Mouse (Mus musculus) gastrocnemius, postnatal 25 days (tissue): Measurements from ENCODE around the gene Hmg20a. TPM values are rescaled to one million over a fixed set of nuclear protein-coding genes. Genes with fewer than 3 reads are reported as not detected.

Experiments used
- DNase-seq: peaks from one replicate; pipeline ENCODE4 v3.0.0; 2022
- total RNA-seq, 2 experiments: library from RNA; stranded (reverse); gene quantifications; 1 replicate in 1 of 2; 2 replicates in 1 of 2; pipeline ENCODE4 v1.2.3; 2021

Gene Hmg20a
- total RNA-seq, 2 experiments from 2014 or later, result 13.0 to 13.7 TPM

DNA sequence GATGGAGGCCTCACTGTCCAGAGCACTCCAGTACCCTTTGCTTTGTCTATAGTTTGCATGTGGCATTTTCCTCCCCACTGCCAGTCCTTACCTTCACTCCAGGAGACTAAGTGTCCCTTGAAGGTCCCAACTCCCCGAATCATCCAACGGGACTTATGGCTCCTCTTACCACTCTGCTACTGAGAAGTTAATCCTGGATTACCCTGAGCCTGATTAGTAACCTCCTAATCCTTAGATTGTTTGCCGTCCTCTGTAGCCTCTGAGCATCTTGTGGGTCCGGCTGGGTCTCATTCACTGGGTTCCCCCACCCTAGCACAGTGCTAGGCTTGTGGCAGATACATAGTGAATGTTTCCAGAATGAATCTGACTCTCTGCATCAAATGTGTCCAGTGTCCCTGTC, 109.5 kb downstream of the Hmg20a start:
- DNase-seq, result no peak

DNA sequence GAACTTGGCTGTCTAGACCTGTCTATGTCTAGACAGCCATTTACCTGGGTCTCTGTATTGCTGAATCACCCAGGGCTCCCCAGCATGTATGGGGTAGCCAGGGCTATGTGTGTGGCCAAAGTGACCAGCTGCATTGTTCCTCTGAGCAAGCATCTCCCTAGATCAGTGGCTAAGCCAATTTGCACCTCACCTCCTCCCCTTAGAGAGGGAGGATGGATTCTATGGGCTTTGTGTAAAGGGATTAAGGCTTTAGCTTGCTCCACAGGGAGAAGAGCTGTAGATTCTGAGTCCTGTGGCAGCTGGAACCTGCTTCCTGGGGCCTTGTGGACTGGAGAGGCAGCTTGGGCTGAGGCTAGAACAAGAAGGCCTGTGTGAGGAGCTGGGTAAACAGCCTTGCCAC, 113.6 kb downstream of the Hmg20a start:
- DNase-seq, result no peak

DNA sequence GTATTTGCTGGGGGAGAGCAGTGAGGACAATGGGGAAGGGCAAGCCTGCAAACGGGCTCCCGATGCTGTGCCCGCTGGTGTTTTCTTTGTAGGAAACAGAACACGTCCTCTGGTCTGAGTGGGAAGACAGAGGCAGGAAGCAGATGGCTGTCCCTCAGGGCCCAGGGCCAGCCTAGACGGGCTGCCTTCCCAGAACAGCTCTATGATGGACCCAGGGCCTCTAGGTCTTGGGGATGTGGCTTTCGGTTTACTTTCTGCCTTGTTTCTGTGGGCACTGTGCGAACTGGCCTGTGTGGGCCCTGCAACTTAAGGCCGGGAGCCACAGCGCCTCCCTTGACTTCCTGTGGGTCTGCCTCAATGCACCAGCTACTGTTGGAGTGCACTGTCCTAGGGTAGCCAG, 115.5 kb downstream of the Hmg20a start:
- no peak for DNase-seq

DNA sequence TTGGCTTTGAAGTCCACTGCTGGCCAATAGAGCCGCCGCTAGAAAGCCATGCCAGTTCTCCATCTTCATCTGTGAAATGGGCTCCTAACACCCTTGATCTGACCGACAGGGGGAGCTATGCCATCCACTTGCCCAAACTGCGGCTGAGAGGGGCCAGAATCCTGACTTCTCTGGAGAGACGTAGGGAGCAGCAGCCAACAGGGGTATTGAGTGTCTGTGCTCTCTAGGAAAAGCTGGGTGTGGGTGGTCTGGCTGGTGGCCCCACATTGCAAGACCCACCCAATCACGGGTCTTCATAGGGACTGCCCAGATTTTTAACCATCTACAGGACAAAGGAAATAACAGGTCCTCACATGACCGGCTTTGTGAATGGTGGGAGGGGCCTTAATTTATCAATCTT, 116.3 kb downstream of the Hmg20a start:
- no peak for DNase-seq

DNA sequence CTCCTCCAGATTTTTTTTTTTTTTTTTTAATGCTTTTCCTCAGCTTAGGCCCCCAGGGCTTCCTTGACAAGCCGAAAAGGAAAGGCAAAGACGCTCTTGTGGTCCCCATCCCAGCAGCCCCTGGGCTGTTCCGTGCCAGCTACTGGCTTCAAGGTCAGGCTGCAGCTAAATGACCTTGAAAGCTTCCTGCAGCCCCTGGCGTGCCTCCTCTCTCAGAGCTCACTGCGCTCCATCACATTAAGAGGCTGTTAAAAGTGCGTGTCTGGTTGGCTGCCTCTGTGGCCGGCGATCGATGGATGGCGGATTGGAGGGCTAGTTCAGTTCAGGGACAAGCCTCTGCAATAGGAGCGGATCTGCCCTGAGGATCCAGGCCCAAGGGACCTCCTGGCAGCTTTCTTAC, 117.0 kb downstream of the Hmg20a start:
- DNase-seq, result no peak

DNA sequence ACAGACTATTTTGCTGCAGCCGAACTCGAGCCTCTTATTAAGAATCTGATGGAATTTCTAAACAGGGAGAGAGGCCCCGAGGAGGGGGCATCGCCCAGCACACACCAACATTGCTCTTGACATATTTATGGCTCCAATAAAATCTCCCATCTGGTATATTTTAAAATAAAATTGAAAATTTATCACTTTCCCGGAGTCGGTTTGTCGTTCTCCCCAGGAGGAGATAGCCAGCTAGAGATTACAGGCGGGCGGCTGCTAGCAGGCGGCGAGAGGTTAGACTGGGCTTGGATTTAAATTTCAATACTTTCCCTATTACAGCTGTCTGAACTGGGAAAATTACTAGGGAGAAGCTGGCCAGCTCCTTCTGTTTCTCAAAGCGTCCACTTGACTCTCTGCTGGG, 121.6 kb downstream of the Hmg20a start:
- DNase-seq, result no peak

DNA sequence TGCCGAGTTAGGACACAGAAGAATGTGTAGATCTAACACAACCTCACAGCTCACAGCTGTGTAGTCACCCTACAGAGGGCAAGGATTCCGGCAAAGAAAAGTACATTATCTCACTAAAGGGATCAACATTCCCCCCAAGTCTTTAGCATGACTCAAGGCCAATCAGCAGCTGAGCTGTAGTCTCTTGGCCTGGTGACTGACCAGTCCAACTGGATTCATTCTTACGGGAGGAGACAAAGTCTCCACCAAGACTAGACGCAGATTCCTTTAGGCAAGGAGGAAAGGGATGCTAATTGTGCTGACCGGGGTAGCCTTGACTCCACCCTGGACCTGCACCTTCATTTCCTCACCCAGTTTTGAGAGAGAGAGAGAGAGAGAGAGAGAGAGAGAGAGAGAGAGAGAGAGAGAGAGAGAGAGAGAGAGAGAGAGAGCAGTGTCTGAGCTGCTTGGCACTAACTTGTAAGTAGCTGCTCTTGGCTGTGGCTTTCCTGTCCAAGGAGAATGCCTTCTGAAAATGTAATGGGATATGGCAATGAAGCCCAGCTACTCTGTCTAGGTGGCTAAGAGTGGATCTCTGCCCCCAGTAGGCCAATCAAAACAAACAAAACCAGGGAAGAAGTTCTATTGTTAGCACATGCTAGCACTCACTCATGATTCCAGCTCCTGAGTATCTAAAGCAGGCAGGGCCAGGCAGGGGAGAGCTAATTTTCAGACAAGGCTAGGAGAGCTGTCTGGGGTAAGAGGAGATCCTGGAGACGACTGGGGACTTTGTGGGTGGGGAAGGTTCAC, 126.5 kb downstream of the Hmg20a start:
- no peak for DNase-seq

Other genes with a start within 250 kb of the Hmg20a start
- 10 to 100 TPM; 13.1 to 14.3 TPM for gene Peak1, start 542 bp upstream of the Hmg20a start, total RNA-seq